Mouse (Mus musculus): ENCODE results near the gene Fbxl7. TPM values are rescaled to one million over a fixed set of nuclear protein-coding genes. Genes with fewer than 3 reads are reported as not detected.

Gene Fbxl7
- total and polyA plus RNA-seq, 3 experiments, result 1.9 to 3.1 (median 3.0) TPM

- no peaks in the 10 kb centered on the region for H3K27me3 ChIP-seq (ENCODE audit: control insufficient read depth, insufficient read depth, low read length)
- H3K9ac ChIP-seq (ENCODE audit: low read depth, low read length), result no peak overlapping the region
- peaks cover 2% of the 10 kb centered on the region for H3K36me3 ChIP-seq (ENCODE audit: control insufficient read depth, insufficient read depth, low read length)
- H3K79me2 ChIP-seq (replicated peaks; ENCODE audit: control insufficient read depth, insufficient read depth, low read length), result no peaks in the 10 kb centered on the region
- H3K4me3 ChIP-seq, result no peak overlapping the region
- no peaks in the 10 kb centered on the region; the same call in none of the 2 replicates for H3K4me1 ChIP-seq (ENCODE audit: control insufficient read depth, insufficient read depth, low read length)
- DNase-seq, result no peak
- no peak overlapping the region for H3K27ac ChIP-seq
- WGBS, result 88% methylated on average over 3 of the region's 3 CpGs
- intact Hi-C loops (cut with DNase I), result no loop called here
- TF ChIP-seq EP300 (IDR thresholded peaks at IDR 0.05; ENCODE audit: insufficient read depth, low read depth, low read length) (no peak), POLR2A (IDR thresholded peaks at IDR 0.05; ENCODE audit: insufficient read depth, low read depth, low read length) (no peak), CTCF (IDR thresholded peaks at IDR 0.05) (no peak)
Observed at GRCm38 (mm10) chr15:26596239-26596638, 299.1 kb downstream of the Fbxl7 start.

GRCm38 (mm10) chr15:26579947-26580709 is 315.3 kb downstream of the Fbxl7 start:
- 79% methylated on average over 8 of the region's 8 CpGs for WGBS
- no peak for DNase-seq
- Histone ChIP-seq H3K27me3 (ENCODE audit: control insufficient read depth, insufficient read depth, low read length) (no peaks in the 10 kb centered on the region), H3K79me2 (replicated peaks; ENCODE audit: control insufficient read depth, insufficient read depth, low read length) (no peaks in the 10 kb centered on the region), H3K9ac (ENCODE audit: low read depth, low read length) (no peak overlapping the region), H3K27ac (no peak overlapping the region), H3K4me1 (ENCODE audit: control insufficient read depth, insufficient read depth, low read length) (no peaks in the 10 kb centered on the region), H3K4me3 (no peak overlapping the region), H3K36me3 (ENCODE audit: control insufficient read depth, insufficient read depth, low read length) (no peaks in the 10 kb centered on the region)
- TF ChIP-seq CTCF (IDR thresholded peaks at IDR 0.05) (no peak), POLR2A (IDR thresholded peaks at IDR 0.05; ENCODE audit: insufficient read depth, low read depth, low read length) (no peak), EP300 (IDR thresholded peaks at IDR 0.05; ENCODE audit: insufficient read depth, low read depth, low read length) (no peak)
- intact Hi-C loops (cut with DNase I), result no loop called here

- 89% methylated on average over 1 of the region's 1 CpGs for WGBS
- H3K4me1 ChIP-seq (ENCODE audit: control insufficient read depth, insufficient read depth, low read length), result no peaks in the 10 kb centered on the region; the same call in 1 of the 2 replicates
- intact Hi-C loops (cut with DNase I), result no loop called here
Observed at GRCm38 (mm10) chr15:26578500-26578899, 316.9 kb downstream of the Fbxl7 start.

GRCm38 (mm10) chr15:26566076-26566475 is 329.3 kb downstream of the Fbxl7 start:
- 83% methylated on average over 2 of the region's 2 CpGs for WGBS
- no peak for TF ChIP-seq EP300 (IDR thresholded peaks at IDR 0.05; ENCODE audit: insufficient read depth, low read depth, low read length)
- TF ChIP-seq POLR2A (IDR thresholded peaks at IDR 0.05; ENCODE audit: insufficient read depth, low read depth, low read length), result no peak
- no peak for TF ChIP-seq CTCF (IDR thresholded peaks at IDR 0.05)
- Histone ChIP-seq H3K79me2 (replicated peaks; ENCODE audit: control insufficient read depth, insufficient read depth, low read length) (no peaks in the 10 kb centered on the region; the same call in 1 of the 2 replicates), H3K27ac (no peak overlapping the region), H3K9ac (ENCODE audit: low read depth, low read length) (no peak overlapping the region), H3K27me3 (ENCODE audit: control insufficient read depth, insufficient read depth, low read length) (no peaks in the 10 kb centered on the region), H3K36me3 (ENCODE audit: control insufficient read depth, insufficient read depth, low read length) (no peaks in the 10 kb centered on the region), H3K4me1 (ENCODE audit: control insufficient read depth, insufficient read depth, low read length) (no peaks in the 10 kb centered on the region), H3K4me3 (no peak overlapping the region)
- no peak for DNase-seq
- intact Hi-C loops (cut with DNase I), result no loop called here

More at GRCm38 (mm10) chr15:26578500-26578899, 316.9 kb downstream of the Fbxl7 start:
- Histone ChIP-seq H3K4me3 (no peak overlapping the region), H3K79me2 (replicated peaks; ENCODE audit: control insufficient read depth, insufficient read depth, low read length) (no peaks in the 10 kb centered on the region), H3K9ac (ENCODE audit: low read depth, low read length) (no peak overlapping the region), H3K27me3 (ENCODE audit: control insufficient read depth, insufficient read depth, low read length) (no peaks in the 10 kb centered on the region), H3K36me3 (ENCODE audit: control insufficient read depth, insufficient read depth, low read length) (no peaks in the 10 kb centered on the region), H3K27ac (no peak overlapping the region)
- TF ChIP-seq POLR2A (IDR thresholded peaks at IDR 0.05; ENCODE audit: insufficient read depth, low read depth, low read length), result no peak
- DNase-seq, result no peak

- DNase-seq, result no peak
- no peaks in the 10 kb centered on the region for H3K79me2 ChIP-seq (replicated peaks; ENCODE audit: control insufficient read depth, insufficient read depth, low read length)
- H3K27me3 ChIP-seq (ENCODE audit: control insufficient read depth, insufficient read depth, low read length), result no peaks in the 10 kb centered on the region
- intact Hi-C loops (cut with DNase I), result no loop called here
- 75% methylated on average over 10 of the region's 10 CpGs for WGBS
- H3K36me3 ChIP-seq (ENCODE audit: control insufficient read depth, insufficient read depth, low read length), result no peaks in the 10 kb centered on the region
- no peak overlapping the region for H3K4me3 ChIP-seq
- no peaks in the 10 kb centered on the region for H3K4me1 ChIP-seq (ENCODE audit: control insufficient read depth, insufficient read depth, low read length)
- TF ChIP-seq EP300 (IDR thresholded peaks at IDR 0.05; ENCODE audit: insufficient read depth, low read depth, low read length), result no peak
- no peak overlapping the region for H3K9ac ChIP-seq (ENCODE audit: low read depth, low read length)
- H3K27ac ChIP-seq, result no peak overlapping the region
Observed at GRCm38 (mm10) chr15:26553620-26554019, 341.8 kb downstream of the Fbxl7 start.

- no peak overlapping the region for H3K9ac ChIP-seq (ENCODE audit: low read depth, low read length)
- H3K36me3 ChIP-seq (ENCODE audit: control insufficient read depth, insufficient read depth, low read length), result no peaks in the 10 kb centered on the region
- H3K79me2 ChIP-seq (replicated peaks; ENCODE audit: control insufficient read depth, insufficient read depth, low read length), result no peaks in the 10 kb centered on the region
- H3K27me3 ChIP-seq (ENCODE audit: control insufficient read depth, insufficient read depth, low read length), result no peaks in the 10 kb centered on the region
- no peaks in the 10 kb centered on the region for H3K4me1 ChIP-seq (ENCODE audit: control insufficient read depth, insufficient read depth, low read length)
- H3K4me3 ChIP-seq, result no peak overlapping the region
- intact Hi-C loops (cut with DNase I), result no loop called here
- no peak overlapping the region for H3K27ac ChIP-seq
- TF ChIP-seq POLR2A (IDR thresholded peaks at IDR 0.05; ENCODE audit: insufficient read depth, low read depth, low read length) (no peak), CTCF (IDR thresholded peaks at IDR 0.05) (no peak), EP300 (IDR thresholded peaks at IDR 0.05; ENCODE audit: insufficient read depth, low read depth, low read length) (no peak)
- 70% methylated on average over 3 of the region's 3 CpGs for WGBS
- no peak for DNase-seq
Observed at GRCm38 (mm10) chr15:26533997-26534700, 361.2 kb downstream of the Fbxl7 start.

All from heart, adult 2 months (tissue).